Mouse (Mus musculus): ENCODE data around the gene Xk.
"Not testable (repeated sequence)": the region's sequence is repeated elsewhere in the genome, so short reads cannot be mapped to it uniquely, and the experiment has no call there.

Xk gene

GRCm38 (mm10) chrX:9272460-9273361 is at the start of gene Xk:
Xk (plus strand) TSS chrX:9272756.
- DNase-seq = peak; percentile 42 to 66

DNA sequence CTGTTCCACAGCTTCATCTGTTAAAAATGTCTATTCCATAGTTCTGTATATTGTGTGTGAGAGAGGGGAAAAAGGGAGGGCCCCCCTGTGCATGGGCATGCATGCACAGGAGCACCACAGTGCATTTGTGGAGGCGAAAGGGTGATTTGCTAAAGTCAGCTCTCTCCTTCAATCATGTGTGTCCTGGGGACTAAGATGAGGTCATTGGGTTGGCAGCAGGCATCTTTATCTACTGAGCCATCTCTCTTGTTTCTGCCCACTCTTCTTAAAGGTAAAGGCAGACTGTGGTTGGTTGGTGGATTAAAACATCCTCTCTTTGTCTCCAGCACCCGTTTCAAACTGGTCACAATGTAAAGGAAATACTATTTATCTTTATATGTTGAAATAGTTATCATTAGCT is 45.5 kb upstream of the Xk start:
- no peak for DNase-seq

GRCm38 (mm10) chrX:9240737-9241591 is 31.6 kb upstream of the Xk start:
- no peak for DNase-seq

DNA sequence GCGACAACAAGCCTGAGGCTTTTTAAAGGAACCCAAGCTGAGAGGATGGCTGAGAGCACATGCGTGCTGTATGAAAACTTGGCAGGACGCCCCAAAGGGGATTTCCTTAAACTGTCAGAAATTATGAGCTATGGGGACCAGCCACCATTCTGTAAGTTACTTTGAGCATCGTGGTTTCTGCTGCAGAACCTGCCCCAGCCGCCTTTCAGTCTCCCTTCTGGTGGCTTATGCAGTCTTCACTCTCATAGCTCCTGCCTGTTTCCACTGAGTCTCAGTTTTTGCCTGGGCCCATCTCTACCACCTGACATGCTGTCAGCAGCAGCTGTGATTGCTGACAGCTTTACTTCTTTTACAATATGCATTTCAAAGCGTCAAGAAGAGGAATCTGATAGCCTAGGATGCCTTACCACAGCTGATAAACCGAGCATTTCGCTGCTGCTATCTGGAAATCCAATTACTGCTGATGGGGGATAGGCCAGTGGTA is 29.1 kb upstream of the Xk start:
- DNase-seq = peak; percentile 5 to 12

DNA sequence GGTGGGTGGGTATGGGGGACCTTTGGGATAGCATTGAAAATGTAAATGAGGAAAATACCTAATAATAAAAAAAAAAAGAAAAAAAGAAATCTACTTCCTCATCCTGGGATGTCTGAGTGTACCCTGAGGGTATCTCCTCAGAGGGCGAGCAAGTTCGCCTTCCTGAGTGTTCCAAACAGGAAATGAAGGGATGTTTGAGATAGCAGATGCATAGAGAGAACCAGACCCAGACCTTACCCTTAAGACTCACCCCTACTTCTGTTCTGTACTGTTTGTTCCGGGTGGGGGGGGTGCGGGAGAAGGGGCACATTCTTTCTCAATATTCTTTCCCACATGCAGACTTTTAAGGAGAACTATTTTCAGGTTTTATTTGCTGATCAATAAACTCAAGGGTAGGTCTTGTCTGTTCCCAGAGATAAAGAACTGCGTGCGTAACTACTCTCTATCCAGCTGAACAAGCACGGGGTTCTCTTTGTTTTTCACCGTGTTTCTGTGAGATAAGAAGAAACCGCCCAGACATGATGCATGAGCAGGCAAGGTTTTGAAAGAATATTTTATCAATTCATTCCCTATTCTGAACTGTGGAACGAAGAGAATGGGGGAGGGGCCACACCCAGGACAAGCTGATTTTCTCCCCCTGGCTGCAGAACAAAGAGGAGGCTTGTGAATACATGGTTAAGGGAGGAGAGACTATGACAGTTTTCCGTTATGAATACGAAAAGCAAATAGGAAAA is 27.8 kb upstream of the Xk start:
- no peak for DNase-seq

GRCm38 (mm10) chrX:9248911-9249310 is 23.6 kb upstream of the Xk start:
- DNase-seq = no peak

GRCm38 (mm10) chrX:9253990-9254389 is 18.6 kb upstream of the Xk start:
- no peak for DNase-seq

GRCm38 (mm10) chrX:9254901-9255300 is 17.7 kb upstream of the Xk start:
- DNase-seq = no peak

- DNase-seq = no peak
Measured at GRCm38 (mm10) chrX:9256766-9257165, 15.8 kb upstream of the Xk start, which contains the start of gene Gm14862. Gm14862 (minus strand) TSS chrX:9256899.

- no peak for DNase-seq
Measured at GRCm38 (mm10) chrX:9257831-9258230, 14.7 kb upstream of the Xk start.

GRCm38 (mm10) chrX:9259267-9259666 is 13.3 kb upstream of the Xk start:
- DNase-seq = no peak

GRCm38 (mm10) chrX:9271112-9271511 is 1.4 kb upstream of the Xk start:
- DNase-seq = no peak

GRCm38 (mm10) chrX:9271947-9272459 is 553 bp upstream of the Xk start:
- DNase-seq = no peak

DNA sequence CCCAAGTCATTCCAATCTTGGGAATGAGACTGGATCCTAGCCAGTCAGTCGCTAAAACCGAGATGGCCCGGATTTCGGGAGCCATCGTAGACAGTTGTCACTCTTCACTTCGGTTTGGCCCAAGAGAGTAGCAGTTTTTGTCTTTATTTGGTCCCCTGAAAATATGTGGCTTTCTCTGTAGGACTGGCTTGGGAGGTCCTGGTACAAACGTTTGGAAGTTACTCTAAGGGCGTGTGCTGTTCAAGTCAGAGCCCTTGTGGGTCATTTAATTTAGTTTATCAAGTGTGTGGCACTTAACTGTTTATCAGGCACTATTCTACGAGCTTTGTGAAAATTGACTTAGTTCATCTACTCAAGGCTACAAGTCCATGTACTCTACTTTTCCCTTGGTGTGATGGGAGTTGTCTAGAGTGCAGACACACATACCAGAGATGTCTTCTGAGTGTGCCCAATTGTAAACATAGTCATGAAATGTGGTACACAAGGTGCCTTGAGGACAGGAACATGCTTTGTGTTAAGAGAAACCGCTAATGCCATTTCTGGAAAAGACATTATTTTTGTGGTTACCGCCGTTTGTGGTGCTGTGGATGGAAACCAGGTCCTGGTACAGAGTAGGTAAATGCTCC is 934 bp downstream of the Xk start:
- peak in 1 of 2 experiments; percentile 1 for DNase-seq

DNA sequence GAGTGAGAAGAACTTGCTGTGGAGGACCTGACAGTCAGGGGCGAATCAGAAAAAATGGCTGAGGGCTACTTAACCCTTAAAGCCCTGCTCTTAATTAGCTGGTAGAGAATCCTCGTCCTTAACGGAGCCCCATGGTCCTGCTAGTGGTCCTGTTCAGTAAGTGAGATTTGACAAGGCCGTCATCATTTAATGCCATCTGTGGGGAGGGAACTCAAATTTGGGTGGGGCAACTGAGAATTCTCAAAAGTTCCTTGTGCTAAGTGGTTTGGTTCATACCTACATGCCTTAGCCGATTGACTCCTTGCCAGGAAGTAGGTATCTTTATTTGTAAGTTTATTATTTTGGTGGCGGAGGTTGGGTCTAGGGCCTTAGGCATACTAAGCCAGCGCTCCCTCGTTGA is 1.8 kb downstream of the Xk start:
- no peak for DNase-seq

DNA sequence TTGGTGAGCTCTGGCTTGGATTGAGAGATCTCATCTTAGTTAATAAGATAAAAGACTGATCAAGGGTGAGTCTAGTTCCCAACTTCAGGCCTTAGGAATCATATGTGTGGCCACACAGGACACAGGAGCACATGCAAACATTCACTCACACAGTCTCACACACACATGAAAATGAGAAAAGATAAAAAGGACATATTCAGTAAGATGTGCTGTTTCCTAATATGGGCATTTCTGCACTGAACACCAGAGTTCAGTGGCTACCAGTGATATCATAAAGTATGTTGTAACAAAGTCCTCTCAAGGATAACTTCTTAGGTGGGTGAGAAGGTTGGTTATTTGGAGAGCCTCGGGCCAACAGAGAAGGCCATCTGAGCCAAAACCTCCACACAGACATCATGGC is 10.9 kb downstream of the Xk start, which contains the start of gene H2al1m:
Gene H2al1m, plus strand, starts transcription at position 301 of the 400 bp plus-strand sequence.
- not testable (repeated sequence) for DNase-seq

GRCm38 (mm10) chrX:9293140-9293829 is 20.7 kb downstream of the Xk start:
- DNase-seq = not testable (repeated sequence)

- no peak for DNase-seq
Measured at GRCm38 (mm10) chrX:9298413-9298864, 25.9 kb downstream of the Xk start.

DNA sequence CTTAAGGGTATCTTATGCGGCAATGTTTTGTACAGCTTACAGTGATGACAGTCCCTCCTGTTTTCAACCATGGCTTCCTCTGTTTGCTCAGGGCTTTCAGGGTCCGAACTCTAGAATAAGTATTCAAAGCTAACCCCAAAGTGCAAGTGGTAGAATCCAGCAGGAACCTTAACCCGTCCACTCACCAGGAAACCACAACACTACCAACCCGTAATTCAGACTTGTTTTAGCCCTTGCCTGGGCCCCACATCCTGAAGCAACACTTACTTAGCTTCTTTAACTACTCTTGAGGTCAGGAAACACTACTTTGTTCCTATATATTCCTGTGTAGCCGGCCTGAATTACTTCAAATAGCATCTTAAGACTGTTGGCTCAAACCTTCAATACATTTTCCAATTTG is 30.2 kb downstream of the Xk start:
- no peak for DNase-seq

DNA sequence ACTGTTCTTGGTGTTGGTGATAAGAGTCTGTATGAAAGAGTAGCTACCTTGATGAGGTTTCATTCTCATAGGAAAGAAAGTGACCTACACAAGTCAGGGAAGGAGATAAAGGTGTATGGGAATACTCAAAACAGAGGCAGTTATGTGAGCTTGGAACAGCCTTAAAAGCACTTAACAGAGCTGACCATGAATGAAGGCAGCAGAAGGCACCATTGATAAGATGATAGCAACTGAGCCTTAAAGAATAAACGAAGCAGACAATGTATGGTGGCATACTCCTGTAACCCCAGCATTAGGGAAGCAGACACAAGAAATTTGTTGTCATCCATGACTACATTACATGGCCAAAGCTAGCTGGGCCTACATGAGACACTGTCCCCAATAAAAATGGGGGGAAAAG is 30.9 kb downstream of the Xk start:
- DNase-seq = no peak

- DNase-seq = not testable (repeated sequence)
Measured at GRCm38 (mm10) chrX:9316457-9316856, 43.9 kb downstream of the Xk start.
